Mouse (Mus musculus): ENCODE results near the gene Pafah2. TPM values are rescaled to one million over a fixed set of nuclear protein-coding genes. Genes with fewer than 3 reads are reported as not detected.

Pafah2 gene
- polyA plus RNA-seq, 1 experiment from 2014 or later = 11.2 TPM

GRCm38 (mm10) chr4:134466381-134467262 lies 70.5 kb downstream of the Pafah2 start:
- ATAC-seq (ENCODE audit: insufficient number of reproducible peaks, insufficient read depth, low FRiP score, low TSS enrichment) = no peak
- H3K27ac ChIP-seq = no peak overlapping the region
- no peaks in the 10 kb centered on the region for H3K9me3 ChIP-seq
- WGBS = 69% methylated on average over 11 of the region's 11 CpGs
- H3K27me3 ChIP-seq = no peaks in the 10 kb centered on the region
- peaks cover 9% of the 10 kb centered on the region for H3K36me3 ChIP-seq
- peak overlapping the region; percentile 85 for H3K4me3 ChIP-seq
- no peak overlapping the region; the same call in 1 of the 2 replicates for H3K9ac ChIP-seq
- H3K4me1 ChIP-seq = peaks cover 6% of the 10 kb centered on the region; the same call in 1 of the 2 replicates
- peak overlapping the region; percentile 84 for H3K4me2 ChIP-seq (replicated peaks)

GRCm38 (mm10) chr4:134467435-134468214 lies 71.5 kb downstream of the Pafah2 start:
- Histone ChIP-seq H3K27me3 (no peaks in the 10 kb centered on the region), H3K4me3 (peak overlapping the region; percentile 85), H3K36me3 (peaks cover 18% of the 10 kb centered on the region), H3K4me2 (replicated peaks) (peak overlapping the region; percentile 84), H3K9ac (peak overlapping the region; percentile 59), H3K9me3 (no peaks in the 10 kb centered on the region), H3K4me1 (peaks cover 6% of the 10 kb centered on the region; the same call in 1 of the 2 replicates), H3K27ac (peak overlapping the region; percentile 94)
- no peak; the same call in 1 of the 2 replicates for ATAC-seq (ENCODE audit: insufficient number of reproducible peaks, insufficient read depth, low FRiP score, low TSS enrichment)
- under 1% methylated on average over 31 of the region's 31 CpGs for WGBS

- peaks cover 6% of the 10 kb centered on the region; the same call in 1 of the 2 replicates for H3K4me1 ChIP-seq
- H3K27ac ChIP-seq = peak within 1 kb of the TSS; percentile 94
- 2% methylated on average over 30 of the region's 31 CpGs for WGBS
Measured at GRCm38 (mm10) chr4:134468215-134468575, 72.1 kb downstream of the Pafah2 start, which contains the start of gene Stmn1. Stmn1 (plus strand) TSS chr4:134468320.

GRCm38 (mm10) chr4:134468578-134469266 lies 72.6 kb downstream of the Pafah2 start:
- under 1% methylated on average over 67 of the region's 68 CpGs for WGBS
- no peaks in the 10 kb centered on the region for H3K27me3 ChIP-seq
- H3K9me3 ChIP-seq = no peaks in the 10 kb centered on the region
- H3K4me3 ChIP-seq = peak overlapping the region; percentile 85
- peak overlapping the region; percentile 94 for H3K27ac ChIP-seq
- peaks cover 6% of the 10 kb centered on the region; the same call in 1 of the 2 replicates for H3K4me1 ChIP-seq
- peak overlapping the region; percentile 94 for H3K9ac ChIP-seq
- peaks cover 24% of the 10 kb centered on the region for H3K36me3 ChIP-seq
- ATAC-seq (ENCODE audit: insufficient number of reproducible peaks, insufficient read depth, low FRiP score, low TSS enrichment) = peak; percentile 76
- peak overlapping the region; percentile 84 for H3K4me2 ChIP-seq (replicated peaks)

More at GRCm38 (mm10) chr4:134468215-134468575, 72.1 kb downstream of the Pafah2 start, which contains the start of gene Stmn1:
- H3K4me3 ChIP-seq = peak within 1 kb of the TSS; percentile 85
- peak; percentile 95 for ATAC-seq (ENCODE audit: insufficient number of reproducible peaks, insufficient read depth, low FRiP score, low TSS enrichment)
- H3K27me3 ChIP-seq = no peaks in the 10 kb centered on the region
- peak within 1 kb of the TSS; percentile 94 for H3K9ac ChIP-seq
- no peaks in the 10 kb centered on the region for H3K9me3 ChIP-seq
- peak within 1 kb of the TSS; percentile 84 for H3K4me2 ChIP-seq (replicated peaks)
- peaks cover 23% of the 10 kb centered on the region for H3K36me3 ChIP-seq

GRCm38 (mm10) chr4:134469341-134469796 lies 73.2 kb downstream of the Pafah2 start:
- Histone ChIP-seq H3K27ac (peak overlapping the region; percentile 94), H3K36me3 (peaks cover 30% of the 10 kb centered on the region), H3K4me3 (peak overlapping the region; percentile 85), H3K27me3 (no peaks in the 10 kb centered on the region), H3K4me2 (replicated peaks) (peak overlapping the region; percentile 84), H3K4me1 (peaks cover 6% of the 10 kb centered on the region; the same call in 1 of the 2 replicates), H3K9me3 (no peaks in the 10 kb centered on the region), H3K9ac (peak overlapping the region; percentile 94)
- ATAC-seq (ENCODE audit: insufficient number of reproducible peaks, insufficient read depth, low FRiP score, low TSS enrichment) = no peak
- 19% methylated on average over 6 of the region's 6 CpGs for WGBS

GRCm38 (mm10) chr4:134469985-134470384 lies 73.9 kb downstream of the Pafah2 start:
- peak overlapping the region; percentile 94; the same call in 1 of the 2 replicates for H3K9ac ChIP-seq
- 62% methylated on average over 3 of the region's 3 CpGs for WGBS
- peak overlapping the region; percentile 85 for H3K4me3 ChIP-seq
- no peak for ATAC-seq (ENCODE audit: insufficient number of reproducible peaks, insufficient read depth, low FRiP score, low TSS enrichment)
- peaks cover 36% of the 10 kb centered on the region for H3K36me3 ChIP-seq
- no peaks in the 10 kb centered on the region for H3K27me3 ChIP-seq
- H3K4me1 ChIP-seq = peaks cover 6% of the 10 kb centered on the region; the same call in 1 of the 2 replicates
- no peak overlapping the region for H3K27ac ChIP-seq
- H3K9me3 ChIP-seq = no peaks in the 10 kb centered on the region
- peak overlapping the region; percentile 84 for H3K4me2 ChIP-seq (replicated peaks)

GRCm38 (mm10) chr4:134471469-134471868 lies 75.3 kb downstream of the Pafah2 start:
- Histone ChIP-seq H3K4me3 (no peak overlapping the region), H3K27ac (no peak overlapping the region), H3K9me3 (no peaks in the 10 kb centered on the region), H3K36me3 (peaks cover 51% of the 10 kb centered on the region), H3K27me3 (no peaks in the 10 kb centered on the region), H3K4me2 (replicated peaks) (0 out of 2 replicates have a peak overlapping the region, but pooled peaks have one; percentile 2), H3K9ac (no peak overlapping the region), H3K4me1 (peaks cover 6% of the 10 kb centered on the region; the same call in 1 of the 2 replicates)
- no peak for ATAC-seq (ENCODE audit: insufficient number of reproducible peaks, insufficient read depth, low FRiP score, low TSS enrichment)

- no peaks in the 10 kb centered on the region for H3K9me3 ChIP-seq
- H3K4me3 ChIP-seq = no peak overlapping the region
- peak overlapping the region; percentile 5; the same call in 1 of the 2 replicates for H3K27ac ChIP-seq
- H3K36me3 ChIP-seq = peaks cover 54% of the 10 kb centered on the region
- no peak overlapping the region for H3K4me2 ChIP-seq (replicated peaks)
- H3K4me1 ChIP-seq = peaks cover 6% of the 10 kb centered on the region; the same call in 1 of the 2 replicates
- ATAC-seq (ENCODE audit: insufficient number of reproducible peaks, insufficient read depth, low FRiP score, low TSS enrichment) = no peak
- H3K27me3 ChIP-seq = no peaks in the 10 kb centered on the region
- WGBS = 57% methylated on average over 4 of the region's 4 CpGs
- no peak overlapping the region for H3K9ac ChIP-seq
Measured at GRCm38 (mm10) chr4:134473764-134474163, 77.6 kb downstream of the Pafah2 start.

GRCm38 (mm10) chr4:134474240-134474639 lies 78.1 kb downstream of the Pafah2 start:
- Histone ChIP-seq H3K4me3 (no peak overlapping the region), H3K36me3 (peaks cover 54% of the 10 kb centered on the region), H3K9me3 (no peaks in the 10 kb centered on the region), H3K27ac (peak overlapping the region; percentile 5; the same call in 1 of the 2 replicates), H3K4me1 (peaks cover 6% of the 10 kb centered on the region; the same call in 1 of the 2 replicates), H3K9ac (no peak overlapping the region), H3K27me3 (no peaks in the 10 kb centered on the region), H3K4me2 (replicated peaks) (no peak overlapping the region)
- no peak for ATAC-seq (ENCODE audit: insufficient number of reproducible peaks, insufficient read depth, low FRiP score, low TSS enrichment)
- WGBS = 60% methylated on average over 8 of the region's 8 CpGs

- Histone ChIP-seq H3K4me2 (replicated peaks) (no peak overlapping the region), H3K4me1 (no peaks in the 10 kb centered on the region), H3K9me3 (no peaks in the 10 kb centered on the region), H3K4me3 (no peak overlapping the region), H3K27me3 (0 out of 2 replicates have a peak, but pooled peaks cover 3% of the 10 kb centered on the region), H3K9ac (no peak overlapping the region), H3K27ac (no peak overlapping the region), H3K36me3 (peaks cover 43% of the 10 kb centered on the region)
- 87% methylated on average over 8 of the region's 8 CpGs for WGBS
- ATAC-seq (ENCODE audit: insufficient number of reproducible peaks, insufficient read depth, low FRiP score, low TSS enrichment) = no peak
Measured at GRCm38 (mm10) chr4:134476899-134477298, 80.8 kb downstream of the Pafah2 start.
